Mouse (Mus musculus) erythroblast, embryonic 14.5 days (primary cell): ENCODE measurements around the gene Rab11fip3.

Experiments used
- GATA1 ChIP-seq: IDR thresholded peaks from 2 replicates; pipeline ENCODE4 v1.6.1; 2012; ENCODE audit warnings: low read length, inconsistent platforms, mixed read lengths
- TAL1 ChIP-seq: IDR thresholded peaks from 3 replicates; pipeline ENCODE4 v1.6.1; 2012; ENCODE audit warnings: low read length, inconsistent platforms, mixed read lengths

GRCm38 (mm10) chr17:25980854-25981253 is 88.5 kb downstream of the Rab11fip3 start:
- TF ChIP-seq TAL1 (no peak), GATA1 (no peak)
